Mouse (Mus musculus) MEL (cell line): ENCODE data around the gene Hoxd11. TPM values are rescaled to one million over a fixed set of nuclear protein-coding genes. Genes with fewer than 3 reads are reported as not detected.

Experiments used
- DNase-seq: peaks from one replicate; pipeline ENCODE4 v3.0.0; 2011; ENCODE audit warnings: low read depth, low spot score
- H3K27ac ChIP-seq: 2 replicates; pipeline ENCODE4 v1.5.1; 2012; ENCODE audit warnings: low read depth, mild to moderate bottlenecking, control low read depth, low read length, moderate library complexity; ENCODE audit not compliant: control insufficient read depth
- H3K27me3 ChIP-seq, 2 experiments: fragments of 150-350 bp in 1 of 2; sonication (generic) in 1 of 2; 2 replicates each; pipeline ENCODE4 v1.6.1; 2012; ENCODE audit warnings: low read length in 2 of 2, mild to moderate bottlenecking in 2 of 2, improper control_type of control experiment in 1 of 2, moderate library complexity in 1 of 2; ENCODE audit not compliant: insufficient read depth in 2 of 2, control insufficient read depth in 1 of 2
- H3K36me3 ChIP-seq, 2 experiments: 2 replicates each; pipeline ENCODE4 v1.6.1; 2012 to 2014; ENCODE audit warnings: low read length in 2 of 2, improper control_type of control experiment in 1 of 2, inconsistent platforms in 1 of 2, mild to moderate bottlenecking in 1 of 2; ENCODE audit not compliant: insufficient read depth in 2 of 2, control insufficient read depth in 1 of 2
- H3K4me1 ChIP-seq, 2 experiments: fragments of 150-350 bp in 1 of 2; sonication (generic) in 1 of 2; 2 replicates each; pipeline ENCODE4 v1.6.1; 2012; ENCODE audit warnings: low read length in 2 of 2, improper control_type of control experiment in 1 of 2, mild to moderate bottlenecking in 1 of 2; ENCODE audit not compliant: insufficient read depth in 2 of 2, control insufficient read depth in 1 of 2
- H3K4me3 ChIP-seq, 2 experiments: fragments of 150-350 bp in 1 of 2; sonication (generic) in 1 of 2; 2 replicates each; pipeline ENCODE4 v1.5.1; 2012; ENCODE audit warnings: low read depth in 2 of 2, low read length in 2 of 2, mild to moderate bottlenecking in 2 of 2, moderate library complexity in 2 of 2, control low read depth in 1 of 2, improper control_type of control experiment in 1 of 2; ENCODE audit not compliant: control insufficient read depth in 1 of 2, insufficient read depth in 1 of 2
- H3K79me2 ChIP-seq: 2 replicates; pipeline ENCODE4 v1.6.1; 2012; ENCODE audit warnings: mild to moderate bottlenecking, low read length, moderate library complexity; ENCODE audit not compliant: control insufficient read depth, poor library complexity, insufficient read depth
- H3K9ac ChIP-seq: 2 replicates; pipeline ENCODE4 v1.6.1; 2012; ENCODE audit warnings: low read depth, mild to moderate bottlenecking, control low read depth, low read length, moderate library complexity; ENCODE audit not compliant: control insufficient read depth, poor library complexity, severe bottlenecking
- H3K9me3 ChIP-seq: fragments of 150-350 bp; sonication (generic); replicated peaks from 2 replicates; pipeline ENCODE4 v1.6.1; 2012; ENCODE audit warnings: mild to moderate bottlenecking, low read length, improper control_type of control experiment, moderate library complexity; ENCODE audit not compliant: insufficient read depth
- MAZ ChIP-seq: IDR thresholded peaks from 2 replicates; pipeline ENCODE4 v1.6.1; 2012; ENCODE audit warnings: low read depth, mild to moderate bottlenecking, inconsistent platforms, low read length, improper control_type of control experiment
- MEF2A ChIP-seq: IDR thresholded peaks from 2 replicates; pipeline ENCODE4 v1.6.1; 2014; ENCODE audit warnings: low read depth, mild to moderate bottlenecking, inconsistent platforms, low read length, improper control_type of control experiment; ENCODE audit not compliant: poor library complexity, insufficient replicate concordance, severe bottlenecking; ENCODE audit errors: extremely low read depth
- MXI1 ChIP-seq: IDR thresholded peaks from 2 replicates; pipeline ENCODE4 v1.6.1; 2011; ENCODE audit warnings: mild to moderate bottlenecking, low read depth, low read length, improper control_type of control experiment
- MYB ChIP-seq: IDR thresholded peaks from 2 replicates; pipeline ENCODE4 v1.6.1; 2011; ENCODE audit warnings: mild to moderate bottlenecking, low read depth, low read length, improper control_type of control experiment
- POLR2A ChIP-seq, 2 experiments: IDR thresholded peaks; 2 replicates each; pipeline ENCODE4 v1.6.1; 2011 to 2012; ENCODE audit warnings: low read length in 2 of 2, mild to moderate bottlenecking in 2 of 2, control low read depth in 1 of 2, improper control_type of control experiment in 1 of 2, low read depth in 1 of 2, moderate library complexity in 1 of 2; ENCODE audit not compliant: control insufficient read depth in 1 of 2, insufficient read depth in 1 of 2, poor library complexity in 1 of 2
- RCOR1 ChIP-seq: IDR thresholded peaks from 2 replicates; pipeline ENCODE4 v1.6.1; 2012; ENCODE audit warnings: low read depth, mild to moderate bottlenecking, inconsistent platforms, low read length, improper control_type of control experiment
- TAL1 ChIP-seq: IDR thresholded peaks from 2 replicates; pipeline ENCODE4 v1.6.1; 2012; ENCODE audit warnings: mild to moderate bottlenecking, inconsistent platforms, low read length, moderate library complexity, mixed read lengths
- ZC3H11A ChIP-seq: IDR thresholded peaks from 2 replicates; pipeline ENCODE4 v1.6.1; 2012; ENCODE audit warnings: low read depth, mild to moderate bottlenecking, inconsistent platforms, low read length, improper control_type of control experiment
- polyA plus RNA-seq, 2 experiments: library from polyadenylated mRNA; stranded (reverse) in 1 of 2; unstranded in 1 of 2; fragments of >175 nt in 1 of 2; fragments of >200 nt in 1 of 2; gene quantifications; 2 replicates each; pipeline versions ENCODE4 v1.2.1 to v1.2.4; 2012; ENCODE audit warnings: low replicate concordance in 2 of 2, low read depth in 1 of 2; ENCODE audit not compliant: insufficient read length in 2 of 2, insufficient read depth in 1 of 2, missing spikeins in 1 of 2
- total RNA-seq: library from RNA; depleted of rRNA; stranded (reverse); fragments of 300-350 nt; gene quantifications from 2 replicates; pipeline ENCODE4 v1.2.3, GENCODE M21; 2012

Gene Hoxd11
- total and polyA plus RNA-seq, 3 experiments, result not detected

DNA sequence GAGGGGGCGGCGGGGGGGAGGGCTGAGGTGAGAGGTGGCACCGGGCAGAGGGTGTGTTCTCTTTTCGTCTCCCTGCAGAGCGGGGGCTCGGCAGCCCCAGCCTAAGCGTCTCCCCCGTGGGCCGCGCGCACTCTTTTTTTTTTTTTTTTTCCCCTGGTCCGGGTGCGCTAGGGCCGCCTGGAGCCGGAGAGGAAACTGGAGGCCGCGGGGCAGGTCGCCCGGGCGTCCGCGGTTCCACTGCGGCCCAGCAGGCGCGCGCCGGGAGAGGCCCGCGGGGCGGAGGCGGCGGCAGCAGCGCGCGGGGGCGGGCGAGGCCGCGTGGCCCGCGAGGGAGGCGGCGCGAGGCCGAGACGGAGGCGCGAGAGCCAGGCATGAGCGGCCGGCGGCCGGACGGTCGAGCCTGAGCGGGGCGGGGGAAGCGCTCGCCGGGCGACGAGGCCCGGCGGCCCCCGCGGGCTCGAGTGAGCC lies 25.7 kb downstream of the Hoxd11 start:
- TF ChIP-seq POLR2A (IDR thresholded peaks at IDR 0.05; ENCODE audit: control insufficient read depth in 1 of 2, insufficient read depth in 1 of 2, low read depth in 1 of 2, low read length in 2 of 2, poor library complexity in 1 of 2) (peak in 1 of 2 experiments; percentile 52; a peak in 1 of 4 replicates), TAL1 (no peak)
- TF ChIP-seq, all 39 proteins: peak for 1
- Histone ChIP-seq H3K4me1 (no peaks in the 10 kb centered on the region; a peak in 2 of 4 replicates), H3K9ac (peak overlapping the region; percentile 84), H3K27ac (peak overlapping the region; percentile 48), H3K36me3 (peaks cover 0 to 2% of the 10 kb centered on the region in 2 experiments; a peak in 1 of 4 replicates), H3K9me3 (no peaks in the 10 kb centered on the region), H3K79me2 (peaks cover 6% of the 10 kb centered on the region; the same call in 1 of the 2 replicates), H3K4me3 (peak overlapping the region; percentile 52 to 58; a peak in 3 of 4 replicates), H3K27me3 (no peaks in the 10 kb centered on the region)
- DNase-seq, result no peak

GRCm38 (mm10) chr2:74705467-74706089 lies 26.2 kb downstream of the Hoxd11 start:
- DNase-seq, result peak; percentile 62
- Histone ChIP-seq H3K27me3 (no peaks in the 10 kb centered on the region), H3K4me3 (peak overlapping the region; percentile 53 to 66), H3K4me1 (no peaks in the 10 kb centered on the region; a peak in 2 of 4 replicates), H3K9me3 (no peaks in the 10 kb centered on the region), H3K9ac (peak overlapping the region; percentile 84), H3K79me2 (peaks cover 6% of the 10 kb centered on the region; the same call in 1 of the 2 replicates), H3K36me3 (peaks cover 0 to 2% of the 10 kb centered on the region in 2 experiments; a peak in 1 of 4 replicates), H3K27ac (no peak overlapping the region)
- no peak for TF ChIP-seq ZC3H11A
- no peak for TF ChIP-seq MAZ
- peak; percentile 43; the same call in 1 of the 2 replicates for TF ChIP-seq MXI1
- TF ChIP-seq MEF2A, result no peak

- Histone ChIP-seq H3K9ac (peak overlapping the region; percentile 84; the same call in 1 of the 2 replicates), H3K4me3 (peak overlapping the region in 1 of 2 experiments; percentile 66; a peak in 3 of 4 replicates), H3K36me3 (peaks cover 0 to 2% of the 10 kb centered on the region in 2 experiments; a peak in 1 of 4 replicates), H3K4me1 (no peaks in the 10 kb centered on the region; a peak in 2 of 4 replicates), H3K27me3 (peaks cover 0 to 1% of the 10 kb centered on the region in 2 experiments; a peak in 1 of 4 replicates), H3K79me2 (peaks cover 6% of the 10 kb centered on the region; the same call in 1 of the 2 replicates), H3K9me3 (no peaks in the 10 kb centered on the region), H3K27ac (no peak overlapping the region)
- TF ChIP-seq MXI1, result no peak
- TF ChIP-seq RCOR1, result no peak
- no peak for TF ChIP-seq MYB
- no peak for DNase-seq
Measured at GRCm38 (mm10) chr2:74706393-74706960, 27.1 kb downstream of the Hoxd11 start.
